Mouse (Mus musculus) liver, embryonic 14.5 days (tissue): ENCODE measurements around the gene Ltb4r2.
"Not testable (repeated sequence)": the region's sequence is repeated elsewhere in the genome, so short reads cannot be mapped to it uniquely, and the experiment has no call there.

Source experiments
- CTCF ChIP-seq: IDR thresholded peaks from 2 replicates; pipeline ENCODE4 v1.5.1; 2016; ENCODE audit warnings: antibody characterized with exemption, low read depth, control low read depth
- EP300 ChIP-seq: IDR thresholded peaks from 2 replicates; pipeline ENCODE4 v1.6.1; 2016; ENCODE audit warnings: antibody characterized with exemption, low read depth

GRCm38 (mm10) chr14:55760156-55760555 lies 1.1 kb upstream of the Ltb4r2 start:
- TF ChIP-seq CTCF = peak; percentile 87
- not testable (repeated sequence) for TF ChIP-seq EP300
